8 mouse cellular contexts compared by ENCODE assay signal in the genomic region with DNA sequence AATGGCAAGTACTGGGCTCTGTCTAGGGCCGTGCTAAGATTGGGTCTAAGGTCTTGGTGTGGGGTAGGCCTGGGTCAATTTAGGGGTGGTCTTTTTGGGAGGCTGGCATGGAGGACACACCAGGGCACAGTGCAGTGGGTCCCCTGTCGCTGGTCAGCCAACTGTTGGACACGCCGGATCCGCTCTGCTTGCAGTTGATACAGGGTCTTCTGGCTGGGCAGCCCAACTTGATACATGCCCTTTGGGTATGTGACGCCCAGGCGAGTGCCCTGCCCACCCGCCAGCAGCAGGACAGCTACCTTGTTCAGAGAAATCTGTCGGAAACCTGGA. TPM values are rescaled to one million over a fixed set of nuclear protein-coding genes. Genes with fewer than 3 reads are reported as not detected.
DNase-seq lines count a peak whose midpoint lies in the region; ATAC-seq and TF ChIP-seq lines count a peak whose summit lies in the region.

No protein-coding gene starts in this region.

- WGBS in lung, adult 2 months: 37% methylated on average over 9 of the region's 9 CpGs
- WGBS in embryonic facial prominence, embryonic 14.5 days: 31% methylated on average over 9 of the region's 9 CpGs
- WGBS in intestine, embryonic 16.5 days: 30% methylated on average over 9 of the region's 9 CpGs
- WGBS in neural tube, embryonic 12.5 days: 27% methylated on average over 9 of the region's 9 CpGs

- peaks cover 18% of the 10 kb centered on the region for H3K27me3 ChIP-seq in embryonic facial prominence, embryonic 14.5 days (replicated peaks; ENCODE audit: control insufficient read depth, insufficient read depth, low read length)
- no peaks in the 10 kb centered on the region for H3K27me3 ChIP-seq in intestine, embryonic 16.5 days (replicated peaks; ENCODE audit: control insufficient read depth, insufficient read depth, low read length)
- peaks cover 41% of the 10 kb centered on the region for H3K27me3 ChIP-seq in neural tube, embryonic 12.5 days (replicated peaks)

- DNase-seq in lung, adult 2 months: no peak
- DNase-seq in lung, postnatal 25 days (ENCODE audit: low spot score): no peak
- no peak for DNase-seq in embryonic facial prominence, embryonic 14.5 days (ENCODE audit: low spot score)
- no peak for DNase-seq in frontal cortex, postnatal 10 days (ENCODE audit: low spot score in 2 of 2)
- no peak for DNase-seq in thymus, postnatal 25 days

- peak overlapping the region; percentile 70 for H3K9ac ChIP-seq in embryonic facial prominence, embryonic 14.5 days (ENCODE audit: low read depth, low read length)
- peak overlapping the region; percentile 90 for H3K9ac ChIP-seq in intestine, embryonic 16.5 days (ENCODE audit: low read depth, low read length)
- no peak overlapping the region for H3K9ac ChIP-seq in neural tube, embryonic 12.5 days

- H3K4me1 ChIP-seq in lung, adult 2 months (ENCODE audit: control insufficient read depth, insufficient read depth, low read length): peaks cover 15% of the 10 kb centered on the region
- no peaks in the 10 kb centered on the region for H3K4me1 ChIP-seq in embryonic facial prominence, embryonic 14.5 days (ENCODE audit: control insufficient read depth, insufficient read depth, low read length)
- H3K4me1 ChIP-seq in intestine, embryonic 16.5 days (ENCODE audit: control insufficient read depth, insufficient read depth, low read length): peaks cover 8% of the 10 kb centered on the region; the same call in 1 of the 2 replicates
- H3K4me1 ChIP-seq in neural tube, embryonic 12.5 days: 0 out of 2 replicates have a peak, but pooled peaks cover 10% of the 10 kb centered on the region

- ATAC-seq in embryonic facial prominence, embryonic 14.5 days (ENCODE audit: low read depth): 0 out of 2 replicates have a peak, but pooled peaks have one; percentile 23
- ATAC-seq in intestine, embryonic 16.5 days: no peak
- 0 out of 2 replicates have a peak, but pooled peaks have one; percentile 14 for ATAC-seq in neural tube, embryonic 12.5 days (ENCODE audit: low FRiP score, low read depth)
- ATAC-seq in inflammation-experienced regulatory T-cells, adult 6 months: no peak

- TF ChIP-seq POLR2A in lung, adult 2 months (IDR thresholded peaks at IDR 0.05; ENCODE audit: borderline replicate concordance, extremely low read depth, low read depth, low read length): no peak

- H3K27ac ChIP-seq in embryonic facial prominence, embryonic 14.5 days (replicated peaks; ENCODE audit: low read depth, low read length): no peak overlapping the region
- H3K27ac ChIP-seq in intestine, embryonic 16.5 days (ENCODE audit: low read length): peak overlapping the region; percentile 90
- no peak overlapping the region for H3K27ac ChIP-seq in neural tube, embryonic 12.5 days

- H3K9me3 ChIP-seq in embryonic facial prominence, embryonic 14.5 days (ENCODE audit: control insufficient read depth, low read length): no peaks in the 10 kb centered on the region
- H3K9me3 ChIP-seq in intestine, embryonic 16.5 days (ENCODE audit: control insufficient read depth, low read length): no peaks in the 10 kb centered on the region
- no peaks in the 10 kb centered on the region for H3K9me3 ChIP-seq in neural tube, embryonic 12.5 days

- peak overlapping the region; percentile 99 for H3K4me2 ChIP-seq in embryonic facial prominence, embryonic 14.5 days (ENCODE audit: low read depth, low read length)
- H3K4me2 ChIP-seq in intestine, embryonic 16.5 days (ENCODE audit: low read depth, low read length): peak overlapping the region; percentile 96
- H3K4me2 ChIP-seq in neural tube, embryonic 12.5 days (replicated peaks): peak overlapping the region; percentile 99

- peak overlapping the region; percentile 69 for H3K4me3 ChIP-seq in lung, adult 2 months (replicated peaks; ENCODE audit: extremely low read depth, low read depth, low read length)
- H3K4me3 ChIP-seq in embryonic facial prominence, embryonic 14.5 days (ENCODE audit: low read depth, low read length): peak overlapping the region; percentile 68
- H3K4me3 ChIP-seq in intestine, embryonic 16.5 days (ENCODE audit: low read length): peak overlapping the region; percentile 78
- H3K4me3 ChIP-seq in neural tube, embryonic 12.5 days: peak overlapping the region; percentile 48

- no peaks in the 10 kb centered on the region for H3K36me3 ChIP-seq in embryonic facial prominence, embryonic 14.5 days (ENCODE audit: control insufficient read depth, insufficient read depth, low read length)
- H3K36me3 ChIP-seq in intestine, embryonic 16.5 days (ENCODE audit: control insufficient read depth, insufficient read depth, low read length): 0 out of 2 replicates have a peak, but pooled peaks cover 6% of the 10 kb centered on the region
- H3K36me3 ChIP-seq in neural tube, embryonic 12.5 days: no peaks in the 10 kb centered on the region

- no peak for TF ChIP-seq CTCF in lung, adult 2 months (IDR thresholded peaks at IDR 0.05; ENCODE audit: insufficient read depth, low read length)

RNA-seq across cellular contexts. Expression of a gene that starts 0.8 kb away (rescaled TPM):
- polyA plus RNA-seq in lung, adult 2 months (2012; rRNA removed): 59.5 and 65.3 TPM in 2 replicates
- 20.8 and 20.9 TPM in 2 replicates for polyA plus RNA-seq in embryonic facial prominence, embryonic 14.5 days (2014; fragmentation: Nextera tagmentation; extraction: Ambion mirVana)
- 196 and 259 TPM in 2 replicates for polyA plus RNA-seq in intestine, embryonic 16.5 days (2015; fragmentation: Nextera tagmentation; extraction: Ambion mirVana)
- polyA plus RNA-seq in neural tube, embryonic 12.5 days (2016; fragmentation: Nextera tagmentation; extraction: Ambion mirVana): 5.6 and 7.2 TPM in 2 replicates
- 10 to 100 TPM; 12.2 to 20.6 (median 18.3) TPM for polyA plus RNA-seq in inflammation-experienced regulatory T-cells, adult 6 months (2017; shearing (Covaris generic))

RNA-seq across cellular contexts. Expression of a gene that starts 7.4 kb away (rescaled TPM):
- 5.5 and 6.3 TPM in 2 replicates for polyA plus RNA-seq in lung, adult 2 months (2012; rRNA removed)
- 21.4 and 29.3 TPM in 2 replicates for polyA plus RNA-seq in embryonic facial prominence, embryonic 14.5 days (2014; fragmentation: Nextera tagmentation; extraction: Ambion mirVana)
- polyA plus RNA-seq in intestine, embryonic 16.5 days (2015; fragmentation: Nextera tagmentation; extraction: Ambion mirVana): 56.7 and 66.4 TPM in 2 replicates
- polyA plus RNA-seq in neural tube, embryonic 12.5 days (2016; fragmentation: Nextera tagmentation; extraction: Ambion mirVana): 38.1 and 39.5 TPM in 2 replicates
- polyA plus RNA-seq in inflammation-experienced regulatory T-cells, adult 6 months (2017; shearing (Covaris generic)): 10 to 100 TPM in 1 of 3 experiments, under 1 TPM in 2; 0.44 to 10.5 (median 0.80) TPM

RNA-seq across cellular contexts. Expression of a gene that starts 8.6 kb away (rescaled TPM):
- 33.6 and 36.4 TPM in 2 replicates for polyA plus RNA-seq in lung, adult 2 months (2012; rRNA removed)
- polyA plus RNA-seq in embryonic facial prominence, embryonic 14.5 days (2014; fragmentation: Nextera tagmentation; extraction: Ambion mirVana): 19.7 and 23.8 TPM in 2 replicates
- 74.4 and 104 TPM in 2 replicates for polyA plus RNA-seq in intestine, embryonic 16.5 days (2015; fragmentation: Nextera tagmentation; extraction: Ambion mirVana)
- polyA plus RNA-seq in neural tube, embryonic 12.5 days (2016; fragmentation: Nextera tagmentation; extraction: Ambion mirVana): 21.2 and 24.5 TPM in 2 replicates
- 10 to 100 TPM; 10.2 to 24.6 (median 21.1) TPM for polyA plus RNA-seq in inflammation-experienced regulatory T-cells, adult 6 months (2017; shearing (Covaris generic))

RNA-seq across cellular contexts. Expression of a gene that starts 30.9 kb away (rescaled TPM):
- 18.4 and 18.6 TPM in 2 replicates for polyA plus RNA-seq in lung, adult 2 months (2012; rRNA removed)
- 11.3 and 12.9 TPM in 2 replicates for polyA plus RNA-seq in embryonic facial prominence, embryonic 14.5 days (2014; fragmentation: Nextera tagmentation; extraction: Ambion mirVana)
- 23.7 and 27.4 TPM in 2 replicates for polyA plus RNA-seq in intestine, embryonic 16.5 days (2015; fragmentation: Nextera tagmentation; extraction: Ambion mirVana)
- 0.75 and 1.5 TPM in 2 replicates for polyA plus RNA-seq in neural tube, embryonic 12.5 days (2016; fragmentation: Nextera tagmentation; extraction: Ambion mirVana)
- polyA plus RNA-seq in inflammation-experienced regulatory T-cells, adult 6 months (2017; shearing (Covaris generic)): 1 to 10 TPM in 1 of 3 experiments, under 1 TPM in 1, not detected in 1; 0.49 to 1.3 TPM

RNA-seq across cellular contexts. Expression of a gene that starts 32.6 kb away (rescaled TPM):
- polyA plus RNA-seq in lung, adult 2 months (2012; rRNA removed): 14.4 and 18.1 TPM in 2 replicates
- polyA plus RNA-seq in embryonic facial prominence, embryonic 14.5 days (2014; fragmentation: Nextera tagmentation; extraction: Ambion mirVana): 74.7 and 75.0 TPM in 2 replicates
- polyA plus RNA-seq in intestine, embryonic 16.5 days (2015; fragmentation: Nextera tagmentation; extraction: Ambion mirVana): 36.7 and 43.2 TPM in 2 replicates
- polyA plus RNA-seq in neural tube, embryonic 12.5 days (2016; fragmentation: Nextera tagmentation; extraction: Ambion mirVana): 70.3 and 71.7 TPM in 2 replicates
- 10 to 100 TPM; 21.2 to 24.3 (median 23.1) TPM for polyA plus RNA-seq in inflammation-experienced regulatory T-cells, adult 6 months (2017; shearing (Covaris generic))

Comparison
In these comparisons a context has a peak if more than half of its experiments do, and no peak if none do; other contexts are left out.
1. ATAC-seq: peak in embryonic facial prominence, embryonic 14.5 days (single experiment) and neural tube, embryonic 12.5 days (single experiment); none in intestine, embryonic 16.5 days (single experiment) and inflammation-experienced regulatory T-cells, adult 6 months (single experiment).
2. Peak in every context shown above with its lines, with median percentiles within 50 percentile points of each other: H3K4me3 ChIP-seq and H3K4me2 ChIP-seq.